Mouse (Mus musculus) intestine, embryonic 16.5 days (tissue): ENCODE data around the gene Pcolce. TPM values are rescaled to one million over a fixed set of nuclear protein-coding genes. Genes with fewer than 3 reads are reported as not detected.

Experiments used
- ATAC-seq: fragments of 200-750 bp; cut with Nextera tagmentation; 2 replicates; pipeline ENCODE4 v1.8.0; 2017; ENCODE audit warnings: moderate TSS enrichment, moderate library complexity
- H3K27ac ChIP-seq: fragments of 300-500 bp; sonication (generic); 2 replicates; pipeline ENCODE4 v1.5.1; 2014; ENCODE audit warnings: mild to moderate bottlenecking, low read length
- H3K27me3 ChIP-seq: fragments of 300-500 bp; sonication (generic); replicated peaks from 2 replicates; pipeline ENCODE4 v1.6.1; 2014; ENCODE audit warnings: low read length, control low read depth, mixed read lengths; ENCODE audit not compliant: control insufficient read depth, insufficient read depth
- H3K36me3 ChIP-seq: fragments of 300-500 bp; sonication (generic); 2 replicates; pipeline ENCODE4 v1.6.1; 2014; ENCODE audit warnings: low read length, control low read depth; ENCODE audit not compliant: control insufficient read depth, insufficient read depth
- H3K4me1 ChIP-seq: fragments of 300-500 bp; sonication (generic); 2 replicates; pipeline ENCODE4 v1.6.1; 2014; ENCODE audit warnings: low read length, control low read depth, mixed read lengths; ENCODE audit not compliant: control insufficient read depth, insufficient read depth
- H3K4me2 ChIP-seq: fragments of 300-500 bp; sonication (generic); 2 replicates; pipeline ENCODE4 v1.6.1; 2014; ENCODE audit warnings: low read depth, low read length, control low read depth
- H3K4me3 ChIP-seq: fragments of 300-500 bp; sonication (generic); 2 replicates; pipeline ENCODE4 v1.5.1; 2014; ENCODE audit warnings: mild to moderate bottlenecking, low read length
- H3K9ac ChIP-seq: fragments of 300-500 bp; sonication (generic); 2 replicates; pipeline ENCODE4 v1.6.1; 2014; ENCODE audit warnings: low read depth, low read length
- H3K9me3 ChIP-seq: fragments of 300-500 bp; sonication (generic); 2 replicates; pipeline ENCODE4 v1.6.1; 2016; ENCODE audit warnings: low read length, control low read depth; ENCODE audit not compliant: control insufficient read depth
- WGBS: fragments of 180-500 bp; shearing (Covaris S2); extraction: QIAGEN DNeasy Blood & Tissue Kit; methylation state at CpG from one replicate; pipeline ENCODE4 v1.1.7; 2014; 5-methylcytosine and 5-hydroxymethylcytosine counted together
- polyA plus RNA-seq: library from polyadenylated mRNA; unstranded; fragments of >200 nt; fragmentation: Nextera tagmentation; extraction: Ambion mirVana; gene quantifications from 2 replicates; pipeline ENCODE4 v1.2.1, GENCODE M21; 2015

The Pcolce gene
- polyA plus RNA-seq, 1 experiment from 2014 or later, result 127 TPM

DNA sequence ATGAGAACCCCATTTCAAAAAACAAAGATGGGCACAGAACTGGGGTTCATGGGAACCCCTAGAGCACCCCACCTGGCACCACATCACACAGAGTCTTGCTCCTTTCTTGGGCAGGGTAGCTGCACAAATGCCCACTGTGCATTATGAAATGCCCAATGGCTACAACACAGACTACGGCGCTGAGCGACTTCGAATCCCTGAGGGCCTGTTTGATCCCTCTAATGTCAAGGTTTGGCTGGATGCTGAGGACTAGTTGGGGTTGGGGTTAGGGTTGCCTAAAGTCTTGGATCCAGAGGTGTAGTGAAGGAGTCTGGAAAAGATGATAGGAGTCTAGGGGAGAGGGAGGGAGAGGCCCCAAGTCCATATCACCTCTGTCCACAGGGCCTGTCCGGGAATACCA lies 47.2 kb downstream of the Pcolce start:
- Histone ChIP-seq H3K27me3 (no peaks in the 10 kb centered on the region), H3K4me1 (peaks cover 10% of the 10 kb centered on the region), H3K9me3 (no peaks in the 10 kb centered on the region), H3K36me3 (no peaks in the 10 kb centered on the region), H3K4me3 (no peak overlapping the region), H3K4me2 (no peak overlapping the region), H3K27ac (no peak overlapping the region), H3K9ac (no peak overlapping the region)
- ATAC-seq, result no peak
- 89% methylated on average over 5 of the region's 5 CpGs for WGBS

DNA sequence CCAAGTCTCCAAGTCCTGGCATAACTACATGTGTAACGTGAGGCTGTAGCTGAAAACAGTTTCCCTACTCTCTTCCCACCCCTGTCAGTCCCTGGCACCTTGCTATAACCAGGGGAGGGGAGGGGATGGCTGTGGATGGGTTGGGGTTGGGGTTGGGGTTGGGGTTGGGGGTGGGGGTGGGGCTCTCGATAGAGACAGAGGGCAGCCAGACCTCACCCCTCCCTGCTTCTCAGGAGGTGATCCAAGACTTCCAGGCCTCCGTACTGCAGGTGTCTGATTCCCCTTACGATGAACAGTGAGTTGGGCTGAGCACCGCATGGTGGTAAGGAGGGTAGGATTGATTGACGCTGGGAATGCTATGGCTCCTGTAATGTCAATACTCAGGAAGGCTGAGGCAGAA lies 47.8 kb downstream of the Pcolce start:
- 68% methylated on average over 6 of the region's 6 CpGs for WGBS
- H3K27me3 ChIP-seq, result no peaks in the 10 kb centered on the region
- H3K4me3 ChIP-seq, result no peak overlapping the region
- no peak overlapping the region for H3K4me2 ChIP-seq
- H3K9me3 ChIP-seq, result no peaks in the 10 kb centered on the region
- no peak overlapping the region for H3K27ac ChIP-seq
- no peak for ATAC-seq
- H3K4me1 ChIP-seq, result peaks cover 10% of the 10 kb centered on the region
- no peaks in the 10 kb centered on the region for H3K36me3 ChIP-seq
- H3K9ac ChIP-seq, result no peak overlapping the region

DNA sequence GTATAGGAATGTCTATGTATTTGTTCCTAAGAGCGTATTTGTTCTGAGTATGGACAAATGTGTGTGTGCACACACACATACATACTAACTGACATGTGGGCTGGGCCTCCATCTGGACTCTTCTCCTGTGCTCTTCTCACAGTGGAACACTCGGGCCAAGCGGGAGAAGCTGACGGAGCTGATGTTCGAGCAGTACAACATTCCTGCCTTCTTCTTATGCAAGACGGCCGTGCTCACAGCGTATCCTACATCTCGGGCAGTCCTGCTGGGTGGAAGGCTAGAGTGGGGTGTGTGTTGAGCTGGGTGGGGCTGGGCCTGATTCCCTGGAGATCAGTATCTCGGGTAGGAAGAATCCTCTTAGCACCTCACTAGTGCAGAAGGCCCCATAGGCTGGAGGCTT lies 50.6 kb downstream of the Pcolce start:
- no peaks in the 10 kb centered on the region for H3K9me3 ChIP-seq
- H3K4me3 ChIP-seq, result no peak overlapping the region
- H3K27ac ChIP-seq, result no peak overlapping the region
- H3K9ac ChIP-seq, result no peak overlapping the region
- no peaks in the 10 kb centered on the region for H3K36me3 ChIP-seq
- H3K27me3 ChIP-seq, result no peaks in the 10 kb centered on the region
- no peak for ATAC-seq
- no peaks in the 10 kb centered on the region for H3K4me1 ChIP-seq
- no peak overlapping the region for H3K4me2 ChIP-seq
- WGBS, result 68% methylated on average over 10 of the region's 10 CpGs

DNA sequence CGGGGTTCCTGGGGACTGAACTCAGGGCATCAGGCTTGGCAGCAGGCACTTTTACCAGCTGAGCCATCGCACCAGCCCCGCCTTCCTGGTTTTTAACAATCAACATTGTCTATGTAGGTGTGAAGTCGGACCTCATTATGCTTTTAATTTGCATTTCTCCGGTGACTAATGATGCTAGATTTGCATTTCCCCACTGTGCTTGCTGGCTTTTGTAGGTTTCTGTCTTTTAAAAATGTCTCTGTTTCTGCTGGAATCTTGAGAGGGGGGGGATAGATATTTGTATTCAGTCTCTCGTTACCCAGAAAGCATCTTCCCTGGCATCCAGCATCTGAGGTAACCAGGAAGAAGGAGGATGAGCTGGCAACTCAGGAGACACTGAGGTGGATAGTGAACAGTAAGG lies 52.0 kb downstream of the Pcolce start:
- Histone ChIP-seq H3K36me3 (no peaks in the 10 kb centered on the region), H3K9ac (no peak overlapping the region), H3K27ac (no peak overlapping the region), H3K27me3 (no peaks in the 10 kb centered on the region), H3K4me1 (no peaks in the 10 kb centered on the region), H3K4me2 (no peak overlapping the region), H3K4me3 (no peak overlapping the region), H3K9me3 (no peaks in the 10 kb centered on the region)
- no peak for ATAC-seq
- 65% methylated on average over 6 of the region's 6 CpGs for WGBS

Other genes with a start within 250 kb of the Pcolce start
- gene Zan, start 136.7 kb downstream of the Pcolce start, polyA plus RNA-seq, result 0.89 and 0.92 TPM in 2 replicates
- 58.6 and 62.1 TPM in 2 replicates for gene Pop7, start 111.3 kb downstream of the Pcolce start, polyA plus RNA-seq
- gene Gigyf1, start 95.2 kb downstream of the Pcolce start, polyA plus RNA-seq, result 7.4 and 7.8 TPM in 2 replicates
- gene Epo, start 80.5 kb downstream of the Pcolce start, polyA plus RNA-seq, result 0.20 and 0.40 TPM in 2 replicates
- 354 and 363 TPM in 2 replicates for gene Gnb2, start 80.3 kb downstream of the Pcolce start, polyA plus RNA-seq
- gene Actl6b, start 60.3 kb downstream of the Pcolce start, polyA plus RNA-seq, result 4.4 TPM in 2 replicates
- gene Tfr2, start 43.9 kb downstream of the Pcolce start, polyA plus RNA-seq, result 1.1 and 1.3 TPM in 2 replicates
- 25.2 and 28.1 TPM in 2 replicates for gene Mospd3, start 12.7 kb downstream of the Pcolce start, polyA plus RNA-seq
- gene Fbxo24, start 15.2 kb upstream of the Pcolce start, polyA plus RNA-seq, result 0.26 and 0.37 TPM in 2 replicates
- gene Lrch4, start 15.3 kb upstream of the Pcolce start, polyA plus RNA-seq, result 34.5 and 37.8 TPM in 2 replicates
- gene Gm20605, start 15.4 kb upstream of the Pcolce start, polyA plus RNA-seq, result 10.8 and 12.2 TPM in 2 replicates
- 6.4 and 8.1 TPM in 2 replicates for gene Sap25, start 27.6 kb upstream of the Pcolce start, polyA plus RNA-seq
- 0.23 and 0.27 TPM in 2 replicates for gene Irs3, start 31.9 kb upstream of the Pcolce start, polyA plus RNA-seq
- 18.6 and 19.8 TPM in 2 replicates for gene Agfg2, start 70.9 kb upstream of the Pcolce start, polyA plus RNA-seq
- 2.2 and 2.3 TPM in 2 replicates for gene Nyap1, start 127.8 kb upstream of the Pcolce start, polyA plus RNA-seq
- 116 and 122 TPM in 2 replicates for gene Tsc22d4, start 131.9 kb upstream of the Pcolce start, polyA plus RNA-seq
- gene Ppp1r35, start 165.1 kb upstream of the Pcolce start, polyA plus RNA-seq, result 19.3 and 19.8 TPM in 2 replicates
- 7.1 and 7.4 TPM in 2 replicates for gene Mepce, start 173.9 kb upstream of the Pcolce start, polyA plus RNA-seq
- gene Zcwpw1, start 174.0 kb upstream of the Pcolce start, polyA plus RNA-seq, result 11.0 and 11.8 TPM in 2 replicates
- 2.8 and 4.2 TPM in 2 replicates for gene Pilra, start 222.5 kb upstream of the Pcolce start, polyA plus RNA-seq
- gene Pilrb1, start 244.3 kb upstream of the Pcolce start, polyA plus RNA-seq, result 1.3 and 1.8 TPM in 2 replicates